Mouse (Mus musculus): ENCODE data around the gene Lilra6.
"Not testable (repeated sequence)": the region's sequence is repeated elsewhere in the genome, so short reads cannot be mapped to it uniquely, and the experiment has no call there.

Lilra6 gene

DNA sequence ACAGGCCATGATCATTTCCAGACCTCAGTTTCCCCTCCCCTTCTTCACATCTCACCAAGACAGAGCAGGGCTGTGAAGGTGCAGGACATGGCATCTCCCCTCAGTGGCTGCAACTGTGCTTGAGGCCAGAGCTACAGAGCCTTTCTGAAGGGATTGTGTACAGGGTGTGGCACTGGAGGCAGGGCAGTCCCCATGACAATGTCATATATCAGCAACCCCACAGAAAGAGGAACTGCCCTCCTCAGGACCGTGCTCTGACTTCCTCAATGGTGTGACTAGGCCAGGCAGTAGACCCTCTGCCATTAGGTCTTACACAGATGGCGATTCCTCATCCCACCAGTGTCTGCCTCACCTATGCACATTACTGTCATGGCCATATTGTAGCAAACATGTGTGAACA lies at the start of gene Lilra6:
Gene Lilra6 (minus strand): TSS at position 117 of the 400 bp plus-strand sequence.
- not testable (repeated sequence) for DNase-seq (ENCODE audit: low read depth)

GRCm38 (mm10) chr7:3962017-3962416 lies 46.7 kb upstream of the Lilra6 start:
- no peak for DNase-seq (ENCODE audit: low read depth)

GRCm38 (mm10) chr7:3957387-3957786 lies 42.1 kb upstream of the Lilra6 start:
- no peak for DNase-seq (ENCODE audit: low read depth)

DNA sequence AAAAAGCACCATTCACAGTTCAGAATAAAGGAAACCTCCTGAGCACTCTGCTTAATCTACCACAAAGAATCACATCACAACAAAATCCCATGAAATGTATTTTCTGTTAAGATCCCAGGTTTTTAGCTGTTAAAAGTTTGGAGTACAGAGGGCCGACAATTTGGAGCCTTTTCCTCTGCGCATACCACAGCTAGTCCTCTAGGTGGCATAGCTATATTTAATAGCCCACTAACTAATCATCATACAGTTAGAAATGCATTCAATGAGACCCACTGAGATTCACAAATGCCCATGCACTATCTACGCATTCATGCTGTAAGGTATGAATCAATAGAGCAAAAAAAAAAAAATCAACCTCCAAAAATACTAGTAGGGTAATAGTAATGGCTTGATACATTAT lies 33.9 kb upstream of the Lilra6 start:
- peak; percentile 17 for DNase-seq (ENCODE audit: low read depth)

DNA sequence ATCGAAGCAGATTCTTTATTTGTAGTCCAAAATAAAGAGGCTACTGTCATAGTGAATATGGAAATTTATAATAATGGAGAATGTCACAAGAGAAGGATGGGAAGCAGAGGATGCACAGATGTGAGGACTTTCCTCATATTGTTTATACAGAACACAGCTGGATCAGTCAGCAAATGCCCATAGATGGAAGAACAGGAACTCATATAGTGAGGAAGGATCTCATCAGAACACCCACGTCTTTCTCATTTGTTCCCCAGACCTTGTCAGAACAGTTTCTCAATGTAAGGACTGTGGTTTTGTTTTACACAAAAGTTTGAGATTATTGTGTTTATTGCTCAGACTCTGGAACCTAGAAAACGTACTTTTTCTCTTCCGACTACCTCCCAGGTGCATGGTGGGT lies 32.9 kb upstream of the Lilra6 start:
- no peak for DNase-seq (ENCODE audit: low read depth)

DNA sequence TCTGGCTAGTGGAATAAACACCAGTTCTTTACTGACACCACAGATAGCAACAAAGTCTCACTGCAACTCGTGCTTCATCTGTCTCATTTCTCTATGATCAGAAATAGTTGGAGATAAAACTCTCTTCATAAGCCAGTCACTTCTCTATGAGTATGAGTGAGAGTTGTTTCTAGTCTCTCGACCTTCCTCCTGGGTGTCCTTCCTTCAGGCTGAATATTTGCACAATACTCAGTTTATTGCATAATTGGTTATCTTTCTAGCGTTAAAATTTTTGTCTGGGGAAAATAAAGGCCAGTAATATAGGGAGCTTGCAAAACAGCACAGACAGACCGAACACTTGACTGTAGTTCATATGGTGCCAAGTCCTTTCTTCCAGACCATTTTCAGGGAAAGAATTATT lies 30.8 kb upstream of the Lilra6 start:
- no peak for DNase-seq (ENCODE audit: low read depth)

DNA sequence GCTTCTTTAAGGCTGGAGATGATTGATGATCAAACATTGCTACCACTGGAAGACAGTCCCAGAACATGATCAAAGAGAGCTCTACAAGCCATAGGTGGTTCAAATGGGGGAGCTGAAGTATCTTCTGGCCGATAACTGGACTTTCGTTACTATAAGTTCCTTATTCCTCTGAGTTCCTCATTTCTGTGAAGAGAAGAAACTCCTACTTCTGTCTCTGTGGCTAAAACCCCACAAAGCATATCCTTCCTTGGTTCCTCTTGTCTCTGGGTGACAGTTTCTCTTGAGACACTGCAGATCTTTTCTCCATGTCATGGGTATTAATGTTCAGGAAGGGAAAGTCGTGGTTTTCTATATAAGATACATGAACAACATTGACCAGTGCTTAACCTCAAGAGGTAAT lies 25.6 kb upstream of the Lilra6 start:
- DNase-seq (ENCODE audit: low read depth): no peak

DNA sequence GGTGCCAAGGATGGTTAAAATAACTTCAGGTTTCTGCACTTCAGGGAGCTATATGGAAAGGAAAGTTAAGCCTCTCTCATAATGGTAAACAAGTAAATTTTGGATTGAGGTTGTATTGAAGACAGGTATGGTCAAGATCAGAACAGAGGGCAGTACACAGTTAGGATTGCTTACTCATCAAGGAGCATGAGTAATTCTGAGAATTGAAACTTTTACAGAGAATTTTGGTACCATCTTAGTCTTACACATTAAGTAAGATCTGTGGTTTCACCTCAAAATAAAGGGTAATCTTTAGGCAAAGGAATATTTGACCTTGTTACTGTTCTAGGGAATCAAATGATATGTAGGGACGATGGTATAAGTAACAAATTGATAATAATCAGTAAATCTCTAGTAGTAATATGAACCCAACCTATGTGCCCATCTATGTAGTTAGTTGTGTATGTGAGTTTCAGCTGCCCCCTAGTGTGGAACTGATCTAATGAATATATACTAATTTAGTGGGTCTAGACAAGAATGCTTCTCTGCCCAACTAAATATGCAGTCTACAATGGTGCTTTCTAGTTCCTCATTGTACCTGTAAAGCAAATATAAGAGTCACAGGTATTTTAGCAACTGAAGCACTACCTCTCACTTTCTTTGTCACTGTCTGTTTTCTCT lies 24.7 kb upstream of the Lilra6 start:
- DNase-seq (ENCODE audit: low read depth): peak; percentile 22

- not testable (repeated sequence) for DNase-seq (ENCODE audit: low read depth)
These were observed 20.2 kb upstream of the Lilra6 start for GRCm38 (mm10) chr7:3935473-3935872.

DNA sequence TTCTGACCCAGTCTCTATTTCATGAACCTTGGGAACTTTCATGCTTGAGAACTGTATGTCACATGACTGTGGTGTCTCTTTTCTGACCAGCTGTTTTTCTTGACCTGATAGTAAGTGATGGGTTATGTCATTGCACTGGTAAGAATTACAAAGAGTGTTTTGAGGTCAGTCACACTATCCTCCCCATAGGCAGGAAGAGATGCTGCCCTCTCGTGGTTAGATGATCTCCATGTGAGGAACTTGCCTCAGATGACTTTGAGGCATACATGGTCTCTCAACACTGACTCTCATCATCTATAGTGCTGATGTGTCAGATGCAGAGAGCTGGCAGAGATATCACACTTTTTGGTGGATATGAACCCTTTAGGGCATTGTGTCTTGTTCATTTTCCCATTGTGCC lies 11.6 kb downstream of the Lilra6 start:
- peak; percentile 64 for DNase-seq (ENCODE audit: low read depth)

- not testable (repeated sequence) for DNase-seq (ENCODE audit: low read depth)
These were observed 17.2 kb downstream of the Lilra6 start, which contains the start of gene Gm14548 for GRCm38 (mm10) chr7:3898036-3898590. TSS of gene Gm14548 (minus strand) at chr7:3898120.

GRCm38 (mm10) chr7:3875032-3875431 lies 40.3 kb downstream of the Lilra6 start:
- not testable (repeated sequence) for DNase-seq (ENCODE audit: low read depth)
